Mouse (Mus musculus) left cerebral cortex, adult 2 months (tissue): ENCODE data around the gene Rpl10. TPM values are rescaled to one million over a fixed set of nuclear protein-coding genes. Genes with fewer than 3 reads are reported as not detected.

Source experiments
- DNase-seq, 2 experiments: peaks; one replicate each; pipeline ENCODE4 v3.0.0; 2021 to 2022; ENCODE audit warnings: low spot score in 2 of 2, mixed read lengths in 1 of 2; ENCODE audit errors: extremely low spot score in 1 of 2
- H3K27ac ChIP-seq: fragments of 200-600 bp; 2 replicates; pipeline ENCODE4 v1.8.1; 2022
- H3K4me3 ChIP-seq: fragments of 200-600 bp; 2 replicates; pipeline ENCODE4 v1.8.1; 2022
- CTCF ChIP-seq: fragments of 200-600 bp; IDR thresholded peaks from 2 replicates; pipeline ENCODE4 v1.8.1; 2022; ENCODE audit warnings: antibody characterized with exemption, mild to moderate bottlenecking, moderate library complexity
- intact Hi-C: fragments of 180-260 bp; cut with DNase I; formaldehyde crosslinking; loops from one replicate; pipeline ENCODE4 v1.15.1; 2025
- total RNA-seq, 2 experiments: library from RNA; stranded (reverse); gene quantifications; 2 replicates each; pipeline ENCODE4 v1.2.3; 2021

Gene Rpl10
- total RNA-seq, 2 experiments from 2014 or later = 151 to 163 TPM

DNA sequence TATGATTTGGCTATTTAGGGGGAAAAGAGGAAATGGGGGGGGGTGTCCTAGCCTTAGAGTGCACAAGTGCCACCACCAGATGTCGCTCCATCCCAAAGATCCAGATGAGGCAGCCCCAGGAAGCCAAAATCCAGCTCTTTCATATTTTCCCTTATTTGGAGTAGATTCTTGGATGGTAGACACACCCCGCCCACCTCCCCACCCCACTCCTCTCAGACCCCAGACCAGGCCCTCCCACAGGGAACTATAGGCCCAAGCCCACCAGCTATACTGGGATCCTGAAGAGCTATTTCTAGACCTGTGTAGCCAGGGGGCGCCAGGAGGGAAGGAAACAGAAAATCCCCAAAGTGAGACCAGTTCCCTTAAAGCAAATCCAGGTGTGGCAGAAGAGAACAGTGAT lies 22.0 kb upstream of the Rpl10 start:
- peak; percentile 57 for TF ChIP-seq CTCF
- H3K27ac ChIP-seq = no peak overlapping the region; the same call in 1 of the 2 replicates
- intact Hi-C loops = loop anchor here (1.0 to 5.0 kb wide), 4 partner anchors 119 to 226 kb away; partner anchors contain the start of gene Irak1
- H3K4me3 ChIP-seq = peak overlapping the region; percentile 49
- DNase-seq = peak; percentile 22 to 34

DNA sequence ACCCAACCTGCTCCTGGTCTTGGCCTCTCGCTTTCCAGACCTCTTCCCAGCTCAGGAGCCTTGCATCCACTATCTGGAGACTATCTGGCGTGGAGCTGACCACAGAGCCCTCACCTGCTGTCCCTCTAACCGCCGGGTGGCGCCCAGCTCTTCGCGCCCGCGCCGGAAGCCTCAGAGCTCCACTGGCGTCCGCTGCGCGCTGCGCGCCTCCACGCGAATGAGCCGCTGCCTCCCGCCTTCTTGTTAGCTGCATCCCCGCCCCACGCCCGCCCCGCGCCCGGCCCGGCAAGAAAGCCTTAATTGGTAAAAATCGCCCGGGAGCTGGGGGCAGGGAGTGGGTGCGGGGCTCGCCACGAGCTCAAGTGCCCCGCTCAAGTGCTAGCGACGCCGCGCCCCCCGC lies 21.0 kb upstream of the Rpl10 start, which contains the start of gene Flna:
Flna (minus strand) TSS at position 206 of the 400 bp plus-strand sequence.
- H3K27ac ChIP-seq = peak within 1 kb of the TSS; percentile 77
- peak within 1 kb of the TSS; percentile 49 for H3K4me3 ChIP-seq
- DNase-seq = peak; percentile 56 to 69
- peak; percentile 40 for TF ChIP-seq CTCF
- intact Hi-C loops = loop anchor here (5.0 kb wide), 3 partner anchors 118 to 227 kb away; partner anchors contain the start of gene Irak1

DNA sequence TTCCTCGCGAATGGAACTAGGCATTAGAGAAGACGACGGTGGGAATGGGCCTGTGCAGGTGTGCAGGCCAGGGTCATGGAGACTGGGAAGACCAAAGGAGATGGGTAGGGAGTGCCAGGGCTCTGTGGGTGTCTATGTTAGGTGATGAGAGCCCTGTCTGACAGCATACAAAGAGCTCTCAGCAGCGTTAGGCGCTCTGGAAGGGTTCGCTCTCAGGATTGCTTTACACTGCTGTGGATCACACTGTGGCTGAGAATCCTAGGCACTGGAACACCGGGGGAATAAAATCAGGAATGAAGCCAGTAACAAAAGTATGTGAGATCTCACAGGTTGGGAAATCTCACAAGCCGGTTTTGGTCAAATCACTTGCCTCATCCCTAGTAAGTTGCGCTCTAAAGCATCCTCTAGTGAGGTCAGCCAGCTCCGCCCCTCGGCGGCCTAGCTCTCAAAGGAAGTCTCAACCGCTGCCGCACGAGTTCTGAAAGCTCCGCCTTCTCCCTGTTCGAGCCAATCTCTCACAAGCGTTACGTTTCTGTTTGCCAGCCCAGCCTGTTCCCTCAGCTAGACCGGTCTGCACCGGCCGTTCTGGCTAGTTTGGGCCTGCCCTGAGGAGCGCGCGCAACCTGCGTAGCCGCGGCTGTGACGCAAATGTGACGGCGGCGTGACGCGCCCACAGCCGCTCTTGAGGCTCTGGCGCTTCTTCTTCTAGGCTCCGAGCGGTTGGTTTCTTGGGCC lies 16.3 kb upstream of the Rpl10 start, which contains the start of gene Emd:
Emd (plus strand) TSS at position 535 of the 735 bp plus-strand sequence.
- intact Hi-C loops = no loop called here
- TF ChIP-seq CTCF = no peak
- peak; percentile 77 to 83 for DNase-seq
- Histone ChIP-seq H3K27ac (peak within 1 kb of the TSS; percentile 78), H3K4me3 (peak within 1 kb of the TSS; percentile 66)

DNA sequence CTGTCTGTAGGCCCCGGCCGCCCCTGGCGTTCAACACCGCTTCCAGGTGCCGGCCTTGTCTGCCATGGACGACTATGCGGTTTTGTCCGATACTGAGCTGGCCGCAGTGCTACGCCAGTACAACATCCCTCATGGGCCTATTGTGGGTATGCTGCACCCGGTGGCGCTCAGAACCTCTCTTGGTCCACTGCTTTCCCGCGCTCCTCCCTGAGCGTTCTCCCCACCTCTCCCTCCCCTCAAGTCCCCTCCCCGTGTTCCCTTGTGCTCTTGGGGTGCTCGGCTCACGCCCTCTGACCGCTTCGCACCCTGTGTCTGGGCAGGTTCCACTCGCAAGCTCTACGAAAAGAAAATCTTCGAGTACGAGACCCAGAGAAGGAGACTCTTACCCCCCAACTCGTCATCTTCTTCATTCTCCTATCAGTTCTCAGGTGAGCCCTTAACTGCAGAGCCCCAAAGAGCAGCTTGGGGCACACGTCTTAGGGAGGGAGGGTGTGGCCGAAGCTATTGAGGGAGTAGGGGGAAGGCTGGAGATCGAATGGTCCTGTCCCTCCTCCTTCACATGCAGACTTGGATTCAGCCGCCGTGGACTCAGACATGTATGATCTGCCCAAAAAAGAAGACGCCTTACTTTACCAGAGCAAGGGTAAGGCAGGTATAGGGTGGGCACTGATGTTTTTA lies 15.6 kb upstream of the Rpl10 start:
- no peak for TF ChIP-seq CTCF
- intact Hi-C loops = no loop called here
- peak overlapping the region; percentile 78 for H3K27ac ChIP-seq
- H3K4me3 ChIP-seq = peak overlapping the region; percentile 66
- no peak for DNase-seq

DNA sequence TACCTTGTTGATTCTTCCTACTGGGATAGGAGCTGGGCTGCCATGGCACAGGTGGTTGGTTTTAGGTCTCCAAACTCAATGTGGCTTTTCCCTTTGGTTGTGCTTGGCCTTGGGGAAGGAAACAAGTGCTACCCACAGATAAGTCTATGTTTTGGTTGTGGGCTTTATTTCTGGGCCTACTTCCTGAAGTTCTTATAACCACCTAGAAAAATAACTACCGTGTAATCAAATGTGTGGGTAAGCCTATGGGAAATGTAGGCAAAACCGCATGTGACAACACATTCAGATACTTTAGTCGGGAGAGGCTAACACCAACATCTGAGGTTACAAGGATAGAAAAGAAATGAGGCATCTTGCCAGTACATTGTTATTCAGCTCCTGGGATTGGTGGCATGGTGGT lies 12.9 kb upstream of the Rpl10 start:
- H3K27ac ChIP-seq = no peak overlapping the region
- no peak overlapping the region for H3K4me3 ChIP-seq
- no peak for TF ChIP-seq CTCF
- DNase-seq = no peak
- intact Hi-C loops = no loop called here

- TF ChIP-seq CTCF = no peak
- intact Hi-C loops = loop anchor here (10.0 kb wide), 1 partner anchor 305 kb away; the partner anchor contains the start of gene Hcfc1
- H3K4me3 ChIP-seq = peak overlapping the region; percentile 45
- H3K27ac ChIP-seq = peak overlapping the region; percentile 93
- DNase-seq = no peak
Measured at GRCm38 (mm10) chrX:74269736-74270061, 913 bp upstream of the Rpl10 start.

DNA sequence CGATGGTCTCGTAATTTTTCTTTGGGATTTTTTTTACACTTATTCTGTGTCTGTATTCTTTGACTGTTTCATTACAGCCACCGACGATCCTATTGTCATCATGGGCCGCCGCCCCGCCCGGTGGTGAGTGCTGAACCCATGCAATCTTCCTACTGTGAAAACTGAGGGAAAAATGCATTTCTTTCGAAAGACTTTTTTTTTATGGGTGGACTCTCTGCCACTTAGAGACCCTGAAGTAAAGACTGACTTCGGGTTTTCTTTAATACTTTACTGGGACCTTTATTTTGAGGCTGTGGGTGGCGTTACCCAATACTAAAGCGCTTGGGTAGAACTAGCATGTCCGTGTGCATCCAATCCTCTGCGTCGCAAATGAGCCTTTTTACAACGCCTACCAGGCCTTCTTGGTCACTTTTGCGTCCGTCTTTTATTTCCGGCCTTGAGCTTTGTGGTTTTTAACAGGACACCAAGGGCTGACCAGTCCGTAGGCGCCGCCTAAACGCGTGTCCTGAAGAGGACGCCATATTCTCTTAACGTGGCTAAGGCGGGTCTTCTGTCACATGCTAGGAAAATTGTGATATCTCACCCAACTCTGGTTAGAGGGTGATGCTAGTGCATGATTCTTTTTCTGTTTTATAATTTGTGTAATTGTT lies 415 bp downstream of the Rpl10 start:
- DNase-seq = peak in 1 of 2 experiments; percentile 12
- intact Hi-C loops = loop anchor here (10.0 kb wide), 1 partner anchor 306 kb away; the partner anchor contains the start of gene Hcfc1
- peak overlapping the region; percentile 83 for H3K27ac ChIP-seq

GRCm38 (mm10) chrX:74273422-74274322 lies 3.1 kb downstream of the Rpl10 start:
- H3K4me3 ChIP-seq = no peak overlapping the region
- intact Hi-C loops = loop anchor here (10.0 kb wide), 1 partner anchor 309 kb away; the partner anchor contains the start of gene Hcfc1
- TF ChIP-seq CTCF = no peak
- no peak for DNase-seq
- no peak overlapping the region for H3K27ac ChIP-seq

More for the DNA sequence above, 415 bp downstream of the Rpl10 start:
- peak overlapping the region; percentile 59 for H3K4me3 ChIP-seq
- TF ChIP-seq CTCF = no peak; the same call in 1 of the 2 replicates

DNA sequence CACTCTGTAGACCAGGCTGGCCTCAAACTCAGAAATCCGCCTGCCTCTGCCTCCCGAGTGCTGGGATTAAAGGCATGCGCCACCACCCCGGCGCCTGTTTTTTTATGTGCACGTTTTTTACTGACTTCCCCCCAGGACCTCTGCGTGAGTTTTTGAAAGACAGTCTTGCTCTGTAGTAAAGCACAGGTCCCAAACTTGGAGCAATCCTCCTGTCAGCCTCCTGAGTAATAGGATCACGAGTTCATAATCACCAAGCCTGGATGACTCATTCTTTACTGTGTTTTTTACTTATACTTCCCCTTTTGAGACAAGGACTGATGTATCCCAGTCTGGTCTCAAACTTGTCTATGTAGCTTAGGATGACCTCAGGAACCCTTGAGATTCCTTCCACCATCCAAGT lies 7.3 kb downstream of the Rpl10 start:
- Histone ChIP-seq H3K27ac (no peak overlapping the region), H3K4me3 (no peak overlapping the region)
- TF ChIP-seq CTCF = no peak
- no peak for DNase-seq
- intact Hi-C loops = loop anchor here (10.0 kb wide), 1 partner anchor 313 kb away; the partner anchor contains the start of gene Hcfc1

DNA sequence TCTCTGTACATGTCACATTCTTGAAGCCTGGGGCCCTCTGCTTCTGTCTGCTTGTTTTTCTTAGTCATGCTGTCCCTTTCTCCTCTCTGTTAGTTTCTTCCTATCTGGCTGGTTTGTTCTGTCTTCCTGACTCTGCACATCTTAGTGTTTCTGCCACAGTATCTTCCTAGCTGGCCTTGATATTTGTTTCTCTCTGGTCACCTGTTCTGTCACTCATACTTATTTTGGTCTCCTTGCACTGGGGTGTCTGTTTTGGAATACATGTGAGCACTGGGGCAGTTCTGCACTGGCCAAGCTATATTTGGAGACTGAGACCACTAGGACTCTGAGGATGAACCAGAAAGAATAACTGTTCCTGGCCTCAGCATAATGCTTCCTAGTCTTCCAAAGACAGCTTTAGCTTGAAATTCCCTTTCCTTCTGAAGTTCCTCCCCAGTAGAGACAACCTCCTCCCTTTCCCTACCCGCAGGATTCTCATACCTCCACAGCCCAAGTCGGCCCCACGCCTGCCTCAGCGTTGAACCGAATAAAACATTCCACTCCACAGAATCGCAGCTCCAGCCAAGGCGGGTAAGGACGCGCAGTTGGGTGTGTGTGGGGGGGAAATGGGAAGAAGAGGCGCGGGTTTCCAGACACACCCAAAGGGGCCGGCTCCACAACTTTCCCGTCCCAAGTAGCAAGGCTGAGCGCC lies 10.6 kb downstream of the Rpl10 start:
- H3K27ac ChIP-seq = no peak overlapping the region
- intact Hi-C loops = no loop called here
- TF ChIP-seq CTCF = no peak
- peak in 1 of 2 experiments; percentile 43 for DNase-seq
- peak overlapping the region; percentile 63 for H3K4me3 ChIP-seq
